Mouse (Mus musculus) urinary bladder, adult 2 months (tissue): ENCODE results near the gene Tmem184b. TPM values are rescaled to one million over a fixed set of nuclear protein-coding genes. Genes with fewer than 3 reads are reported as not detected.

Experiments
- DNase-seq: peaks from one replicate; pipeline ENCODE4 v3.0.0; 2022; ENCODE audit warnings: low spot score
- polyA plus RNA-seq: library from polyadenylated mRNA; depleted of rRNA; stranded (reverse); fragments of >200 nt; gene quantifications from 2 replicates; pipeline ENCODE4 v1.2.3, GENCODE M21; 2012

The Tmem184b gene
- polyA plus RNA-seq, 1 experiment = 51.5 TPM

- DNase-seq = no peak
These were observed 26.6 kb upstream of the Tmem184b start for GRCm38 (mm10) chr15:79429994-79430393.

- DNase-seq = no peak
These were observed 26.2 kb upstream of the Tmem184b start for GRCm38 (mm10) chr15:79429527-79429926.

- DNase-seq = no peak
These were observed 25.2 kb upstream of the Tmem184b start for GRCm38 (mm10) chr15:79428616-79429015.

GRCm38 (mm10) chr15:79427516-79427915 is 24.1 kb upstream of the Tmem184b start:
- no peak for DNase-seq

GRCm38 (mm10) chr15:79425516-79425915 is 22.1 kb upstream of the Tmem184b start:
- no peak for DNase-seq

- no peak for DNase-seq
These were observed 21.2 kb upstream of the Tmem184b start for GRCm38 (mm10) chr15:79424602-79425001.

GRCm38 (mm10) chr15:79422715-79423243 is 19.4 kb upstream of the Tmem184b start:
- DNase-seq = no peak

GRCm38 (mm10) chr15:79418677-79419076 is 15.3 kb upstream of the Tmem184b start:
- no peak for DNase-seq

GRCm38 (mm10) chr15:79418265-79418664 is 14.9 kb upstream of the Tmem184b start:
- no peak for DNase-seq

GRCm38 (mm10) chr15:79417379-79417778 is 14.0 kb upstream of the Tmem184b start:
- no peak for DNase-seq

GRCm38 (mm10) chr15:79416460-79417085 is 13.2 kb upstream of the Tmem184b start:
- no peak for DNase-seq

GRCm38 (mm10) chr15:79414513-79414912 is 11.1 kb upstream of the Tmem184b start:
- DNase-seq = no peak

- DNase-seq = no peak
These were observed 10.4 kb upstream of the Tmem184b start for GRCm38 (mm10) chr15:79413802-79414201.

- no peak for DNase-seq
These were observed 9.8 kb upstream of the Tmem184b start for GRCm38 (mm10) chr15:79413201-79413600.

GRCm38 (mm10) chr15:79411363-79412065 is 8.1 kb upstream of the Tmem184b start:
- DNase-seq = no peak

GRCm38 (mm10) chr15:79409077-79409573 is 5.8 kb upstream of the Tmem184b start:
- no peak for DNase-seq

- DNase-seq = no peak
These were observed 3.2 kb upstream of the Tmem184b start for GRCm38 (mm10) chr15:79406564-79406963.

GRCm38 (mm10) chr15:79404277-79404676 is 908 bp upstream of the Tmem184b start:
- no peak for DNase-seq

- DNase-seq = no peak
These were observed 418 bp upstream of the Tmem184b start for GRCm38 (mm10) chr15:79403763-79404210.

GRCm38 (mm10) chr15:79402176-79402575 is 1.2 kb downstream of the Tmem184b start:
- no peak for DNase-seq

- no peak for DNase-seq
These were observed 2.4 kb downstream of the Tmem184b start for GRCm38 (mm10) chr15:79400975-79401365.

GRCm38 (mm10) chr15:79400134-79400974 is 3.0 kb downstream of the Tmem184b start:
- DNase-seq = no peak
